Mouse (Mus musculus): Measurements from ENCODE around the gene Gm20388.

Gm20388 gene

DNA sequence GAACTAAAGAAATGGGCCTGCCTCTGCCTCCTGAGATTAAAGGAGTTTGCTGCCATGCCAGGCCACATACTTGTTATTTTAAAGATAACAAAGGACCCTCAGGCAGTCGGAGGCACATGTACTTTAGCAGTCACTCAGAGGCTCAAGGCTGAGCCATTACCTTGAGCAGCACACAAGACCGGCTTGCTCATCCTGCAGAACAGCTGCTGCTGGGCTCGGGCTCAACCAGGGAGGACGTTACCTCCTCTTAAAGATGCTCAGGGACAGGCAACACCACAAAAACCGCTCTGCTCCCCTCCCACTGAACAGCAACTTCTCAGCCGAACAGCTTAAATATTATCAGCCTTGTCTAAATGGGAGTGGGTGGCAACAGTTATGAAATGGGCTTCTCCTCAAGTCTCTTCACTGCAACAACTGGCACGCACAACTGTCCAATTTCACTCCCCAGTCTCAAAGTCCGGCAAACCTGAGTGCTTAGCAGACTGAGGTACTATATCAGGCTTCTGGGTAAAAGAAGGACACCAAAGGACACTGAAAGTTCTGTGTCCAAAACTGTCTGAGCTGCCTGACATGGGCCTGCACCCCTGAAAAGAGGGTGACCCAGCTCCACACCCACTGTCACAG, 2991.4 kb downstream of the Gm20388 start:
- no peak for DNase-seq (ENCODE audit: low spot score in 2 of 2)

DNA sequence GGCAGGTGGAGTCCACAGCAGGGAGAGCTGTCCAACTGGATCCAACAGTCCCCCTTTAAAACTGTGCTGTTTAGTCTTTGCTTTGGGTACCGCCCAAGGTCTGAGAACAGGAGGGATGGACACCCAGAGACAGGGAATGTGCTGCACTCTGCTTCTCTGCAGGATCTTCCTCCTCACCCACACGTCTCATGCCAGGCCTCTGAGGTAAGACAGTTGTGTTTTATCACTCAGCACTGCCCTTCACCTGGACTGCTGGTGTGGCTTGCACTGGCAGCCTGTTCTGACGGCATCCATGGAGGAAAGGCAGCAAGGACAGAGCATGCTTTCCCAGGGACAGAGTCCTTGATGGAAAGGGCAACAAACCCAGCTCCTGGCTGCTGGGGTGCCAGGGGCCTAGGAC, 2991.9 kb downstream of the Gm20388 start:
- no peak for DNase-seq (ENCODE audit: low spot score in 2 of 2)

DNA sequence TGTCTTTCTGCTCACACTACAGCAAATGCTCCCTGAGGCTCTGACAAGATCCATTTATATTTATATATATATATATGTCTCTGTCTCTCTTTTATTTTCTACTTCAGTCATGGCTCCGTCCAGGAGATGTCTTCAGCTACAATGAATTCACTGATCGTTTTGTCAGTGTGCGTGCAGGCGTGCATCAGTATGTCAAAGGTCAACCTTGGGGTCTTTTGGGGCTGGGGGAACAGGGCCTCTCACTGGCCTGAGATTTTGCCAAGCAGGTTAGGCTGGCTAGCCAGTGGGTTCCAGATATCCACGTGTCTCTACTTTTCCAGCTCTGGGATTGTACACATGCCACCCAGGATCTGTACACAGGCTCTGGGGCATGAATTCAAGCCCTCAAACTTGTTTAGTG, 2992.4 kb downstream of the Gm20388 start:
- DNase-seq (ENCODE audit: low spot score in 2 of 2) = no peak

DNA sequence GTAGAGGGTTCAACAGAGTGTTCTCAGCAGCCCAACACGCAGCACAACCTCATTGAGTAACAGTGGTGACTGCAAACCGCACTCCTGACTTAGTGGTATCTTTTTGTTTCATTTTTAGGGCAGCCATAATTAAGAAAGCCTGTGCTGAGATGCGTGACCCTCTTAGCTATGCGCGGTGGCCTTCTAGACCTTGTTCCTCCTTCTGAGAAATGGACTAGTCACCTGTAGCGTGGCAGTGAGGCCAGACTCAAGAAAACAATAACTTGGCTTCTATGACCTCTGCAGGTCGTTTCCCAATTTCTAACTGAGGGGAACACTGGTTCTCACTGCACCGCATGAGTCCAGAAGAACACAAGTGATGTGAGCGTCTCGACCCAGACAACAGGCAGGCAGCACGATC, 2993.9 kb downstream of the Gm20388 start:
- no peak for DNase-seq (ENCODE audit: low spot score in 2 of 2)

DNA sequence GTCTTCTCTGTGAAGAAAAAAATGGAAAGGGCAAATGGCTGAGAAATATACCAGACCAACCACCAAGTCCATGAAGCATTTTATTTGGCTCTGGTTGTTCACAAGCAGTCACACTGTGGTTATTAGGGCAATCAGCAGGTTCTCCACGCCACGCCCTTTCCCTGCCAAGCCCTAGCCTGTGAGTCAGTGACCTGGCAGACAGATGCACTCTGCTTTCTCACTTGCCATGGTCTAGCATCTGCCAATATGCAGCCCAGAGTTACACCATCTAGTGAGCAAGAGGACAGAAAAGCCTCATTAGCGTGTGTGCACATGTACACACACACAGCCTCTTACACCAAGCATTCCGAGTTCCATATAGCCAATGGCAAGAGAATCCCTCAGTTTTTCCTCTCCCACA, 2994.7 kb downstream of the Gm20388 start:
- DNase-seq (ENCODE audit: low spot score in 2 of 2) = peak in 1 of 2 experiments; percentile 26

DNA sequence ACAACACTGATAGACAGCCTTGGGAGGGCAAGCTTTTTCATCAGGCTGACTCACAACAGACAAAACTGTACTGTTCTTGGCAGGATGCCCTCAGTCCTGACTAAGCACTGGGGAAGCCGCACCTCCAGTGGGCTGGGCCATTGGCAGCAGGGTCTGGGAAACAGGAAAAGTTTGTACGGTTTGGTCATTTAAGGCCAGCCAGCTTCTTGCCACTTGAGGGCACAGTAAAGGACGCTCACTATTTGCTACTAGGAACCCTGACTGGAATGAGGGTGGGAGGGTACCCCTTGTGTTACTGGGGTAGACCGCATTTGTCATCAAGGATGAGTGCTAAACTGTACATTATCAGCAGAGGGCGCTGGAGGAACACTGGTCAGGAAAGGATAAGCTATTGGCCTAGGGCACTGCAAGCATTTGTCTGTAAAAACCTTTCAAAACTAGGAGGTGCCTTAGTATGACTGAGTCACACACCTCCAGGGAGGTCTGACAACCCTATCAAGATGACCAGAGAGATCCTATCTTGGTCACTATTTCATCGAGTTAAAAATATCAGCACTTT, 2995.9 kb downstream of the Gm20388 start:
- DNase-seq (ENCODE audit: low spot score in 2 of 2) = peak; percentile 78 to 86

DNA sequence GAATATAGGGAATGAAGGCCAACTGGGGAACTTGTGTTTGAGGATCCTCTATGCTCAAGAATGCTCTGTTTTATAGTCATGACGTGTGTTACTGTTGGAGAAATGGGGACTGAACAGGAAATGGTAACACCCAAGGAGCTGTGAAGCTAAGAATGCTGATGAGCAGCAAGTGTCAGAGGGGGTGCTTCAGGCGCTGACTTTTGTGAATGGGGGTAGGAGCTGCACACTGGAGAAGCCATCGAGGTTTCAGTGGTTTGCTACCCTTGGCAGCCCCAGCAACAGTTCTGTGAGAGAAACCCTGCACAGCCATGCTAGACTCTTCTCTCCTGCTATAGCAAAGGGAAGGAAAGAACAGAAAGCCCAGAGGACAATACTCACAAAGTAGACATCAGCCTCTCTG, 3001.5 kb downstream of the Gm20388 start:
- DNase-seq (ENCODE audit: low spot score in 2 of 2) = no peak

DNA sequence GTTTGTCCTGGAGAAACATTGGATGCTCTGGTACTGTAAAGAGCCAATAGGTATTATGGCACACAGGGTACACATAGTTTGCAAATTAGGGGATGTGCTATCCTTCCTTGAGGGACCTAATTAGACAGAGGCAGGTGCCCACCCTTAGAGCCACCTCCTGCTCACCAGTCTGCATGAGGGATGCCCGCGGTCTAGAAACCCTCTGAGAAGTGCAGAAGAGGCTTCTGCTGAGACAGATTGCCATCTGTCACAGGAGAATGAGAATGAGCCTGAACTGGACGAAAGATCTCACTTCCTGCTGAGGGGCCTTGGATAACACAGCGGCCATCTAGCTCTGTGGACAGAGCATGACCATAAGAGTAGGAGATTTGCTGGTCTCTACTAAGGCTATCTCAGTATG, 3002.2 kb downstream of the Gm20388 start:
- DNase-seq (ENCODE audit: low spot score in 2 of 2) = no peak

DNA sequence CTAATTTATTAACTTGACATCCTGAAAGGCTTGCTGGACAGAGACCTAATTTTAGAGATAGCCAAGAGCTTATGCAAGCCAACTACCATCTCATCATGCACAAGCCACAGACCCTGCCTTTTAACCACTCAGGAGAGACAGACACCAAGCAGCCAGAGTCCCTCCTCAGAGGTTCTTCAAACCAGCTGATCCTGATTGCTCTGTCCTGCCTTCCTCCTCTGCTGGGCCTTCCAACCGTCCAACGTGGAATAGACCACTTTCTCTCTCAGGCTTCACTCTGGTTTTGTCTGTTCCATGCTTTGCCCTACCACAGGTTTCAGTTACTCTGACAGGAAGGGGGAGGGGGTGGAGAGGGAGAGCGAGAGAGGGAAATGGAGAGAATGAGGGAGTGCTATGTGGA, 3006.1 kb downstream of the Gm20388 start:
- no peak for DNase-seq (ENCODE audit: low spot score in 2 of 2)

DNA sequence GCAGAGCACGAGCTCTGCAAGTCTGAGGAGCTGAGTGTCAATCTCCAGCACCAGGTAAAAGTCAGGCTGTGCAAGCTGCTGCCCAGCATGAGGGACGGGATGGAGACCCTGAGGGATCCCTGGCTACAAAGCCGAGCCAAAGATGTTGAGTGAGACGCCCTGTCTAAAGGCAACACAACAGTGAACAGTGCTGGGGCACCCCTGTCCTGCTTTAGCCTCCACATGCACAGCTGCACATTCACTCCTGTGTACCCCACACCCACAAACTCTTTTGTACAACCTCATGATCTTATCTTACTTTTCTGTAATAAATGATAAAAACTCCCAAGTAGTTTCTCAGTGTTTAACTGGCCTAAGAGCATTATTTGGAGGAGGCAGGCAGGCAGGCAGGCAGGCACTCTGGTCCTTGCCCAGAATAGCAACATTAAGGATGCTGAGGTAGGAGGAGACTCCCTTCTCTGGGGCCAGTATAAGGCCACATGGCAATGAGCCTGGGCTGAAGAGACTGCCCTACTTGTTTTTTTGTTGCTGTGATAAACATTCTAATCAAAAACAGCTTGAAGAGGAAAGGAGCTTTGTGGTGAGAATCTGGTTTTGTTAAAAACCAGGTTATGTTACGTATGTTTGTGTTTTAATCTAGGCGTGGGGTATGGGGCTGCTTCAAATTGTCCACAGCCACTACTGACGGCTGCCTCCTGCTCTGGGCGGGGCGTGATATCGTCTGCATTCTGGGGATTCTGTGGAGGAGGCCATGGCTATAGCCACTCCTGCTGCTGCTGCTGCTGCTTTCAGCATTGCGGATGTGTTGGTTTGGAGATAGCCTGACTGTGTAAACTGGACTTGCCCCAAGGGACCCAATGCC, 3007.1 kb downstream of the Gm20388 start:
- no peak for DNase-seq (ENCODE audit: low spot score in 2 of 2)

DNA sequence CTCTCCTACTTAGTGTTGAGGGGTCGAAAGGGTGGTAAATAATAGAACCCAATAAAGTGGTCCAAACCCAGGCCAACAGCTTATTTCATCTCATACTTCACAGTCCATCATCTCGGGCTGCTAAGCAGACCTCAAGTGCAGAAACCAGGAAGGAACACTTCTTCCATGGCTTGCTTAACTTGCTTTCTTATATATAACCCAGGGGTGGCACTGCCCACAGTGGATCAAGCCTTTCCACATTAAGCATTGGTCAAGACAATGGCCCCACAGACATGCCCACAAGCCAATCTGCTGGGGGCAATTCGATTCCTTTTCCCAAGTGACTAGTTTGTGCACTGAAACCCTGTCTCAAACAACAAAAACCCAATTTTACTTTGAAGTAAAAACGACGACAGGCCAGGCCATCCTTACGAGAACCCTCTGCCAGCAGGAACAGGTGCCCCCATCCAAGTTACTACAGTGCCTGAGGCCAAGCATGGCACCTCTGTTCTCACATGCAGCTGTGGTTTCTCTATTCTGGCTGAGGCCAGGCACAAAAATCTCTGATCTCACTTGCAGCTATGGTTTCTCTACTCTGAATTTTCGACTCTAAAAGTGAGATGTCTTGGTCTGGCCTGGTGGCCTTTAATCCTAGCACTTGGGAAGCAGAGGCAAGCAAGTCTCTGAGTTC, 3007.9 kb downstream of the Gm20388 start:
- no peak for DNase-seq (ENCODE audit: low spot score in 2 of 2)

DNA sequence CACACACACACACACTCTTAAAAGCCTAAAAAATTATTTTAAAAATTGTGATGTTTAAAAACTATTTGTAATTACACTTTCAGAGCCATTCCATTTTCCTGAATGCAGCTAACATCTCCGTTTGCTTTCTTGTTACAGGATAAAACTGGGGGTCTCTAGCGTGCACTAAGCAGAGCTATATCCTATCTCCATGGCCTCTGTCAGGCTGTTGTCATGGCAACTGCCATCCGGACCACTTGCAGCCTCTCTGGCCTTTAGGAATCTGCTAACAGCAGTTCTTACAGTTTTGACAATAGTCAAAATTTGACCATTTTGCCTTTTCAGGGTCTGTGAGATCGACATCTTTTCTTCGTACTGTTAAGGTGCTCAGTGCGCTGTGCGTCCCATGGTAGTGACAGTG, 3010.2 kb downstream of the Gm20388 start:
- DNase-seq (ENCODE audit: low spot score in 2 of 2) = no peak

DNA sequence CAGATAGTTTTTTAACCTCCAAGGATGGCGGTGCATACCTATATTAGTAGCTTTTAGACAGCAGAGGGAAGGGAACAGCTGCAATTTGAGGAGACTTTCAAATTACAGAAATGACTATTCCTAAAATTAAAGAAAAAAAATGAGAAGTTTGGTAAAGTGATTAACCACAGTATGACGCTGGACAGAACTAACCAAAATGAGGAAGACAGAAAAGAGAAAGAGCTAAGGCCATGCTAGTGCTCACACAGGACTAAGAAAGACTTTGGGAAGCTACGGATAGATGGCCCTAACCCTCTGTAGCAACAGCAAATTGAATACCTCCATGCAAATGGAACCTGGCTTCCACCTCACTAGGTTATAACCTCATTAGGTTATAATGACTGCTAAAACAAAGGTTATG, 3012.3 kb downstream of the Gm20388 start:
- no peak for DNase-seq (ENCODE audit: low spot score in 2 of 2)

DNA sequence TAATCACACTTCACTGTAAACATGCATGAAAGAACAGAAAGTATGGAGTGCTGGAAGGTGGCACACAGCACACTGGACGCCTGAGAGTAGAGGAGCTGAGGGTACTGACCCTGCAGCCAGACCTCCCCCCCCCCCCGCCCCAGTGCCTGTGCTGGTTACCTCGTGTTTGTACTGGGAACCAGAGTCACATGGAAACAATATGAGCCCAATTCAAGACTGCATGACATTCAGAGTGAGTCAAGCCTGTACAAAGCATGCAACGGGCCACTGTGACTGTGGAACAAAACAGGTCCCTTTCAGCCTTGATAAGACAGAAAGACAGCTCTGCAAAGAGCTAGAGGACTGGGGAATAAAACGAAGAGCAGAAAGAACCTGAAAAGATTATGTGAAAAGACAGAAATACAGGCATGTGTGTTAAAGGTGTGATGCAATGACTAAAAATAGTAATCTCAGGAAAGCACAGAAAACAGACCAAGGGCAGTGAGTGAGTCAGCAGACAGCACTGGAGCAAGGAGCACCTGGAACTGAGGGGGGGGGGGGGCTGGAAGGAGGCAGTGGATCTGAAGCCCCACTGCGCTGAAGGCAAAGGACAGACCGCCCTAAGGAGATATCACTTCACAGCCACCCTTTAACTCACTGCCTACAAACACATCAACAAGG, 3012.9 kb downstream of the Gm20388 start:
- DNase-seq (ENCODE audit: low spot score in 2 of 2) = no peak

DNA sequence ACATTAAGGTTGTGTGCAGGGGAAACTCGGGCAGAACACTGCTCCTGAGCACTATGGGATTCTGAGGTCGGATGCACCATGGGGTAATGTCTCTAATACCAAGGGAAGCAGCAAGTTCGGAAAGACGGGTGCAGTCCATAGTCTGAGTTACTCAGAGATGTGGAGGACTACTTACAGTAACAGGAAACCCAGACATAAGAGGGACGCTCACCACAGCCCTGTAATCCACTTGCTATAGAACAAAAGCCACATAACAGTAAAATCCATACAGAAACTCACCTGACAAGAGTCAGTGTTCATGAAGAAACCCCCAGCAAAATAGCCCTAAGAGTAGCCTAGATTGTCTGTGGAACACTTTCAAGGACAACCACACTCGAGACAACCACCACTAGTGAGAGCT, 3013.4 kb downstream of the Gm20388 start:
- no peak for DNase-seq (ENCODE audit: low spot score in 2 of 2)

DNA sequence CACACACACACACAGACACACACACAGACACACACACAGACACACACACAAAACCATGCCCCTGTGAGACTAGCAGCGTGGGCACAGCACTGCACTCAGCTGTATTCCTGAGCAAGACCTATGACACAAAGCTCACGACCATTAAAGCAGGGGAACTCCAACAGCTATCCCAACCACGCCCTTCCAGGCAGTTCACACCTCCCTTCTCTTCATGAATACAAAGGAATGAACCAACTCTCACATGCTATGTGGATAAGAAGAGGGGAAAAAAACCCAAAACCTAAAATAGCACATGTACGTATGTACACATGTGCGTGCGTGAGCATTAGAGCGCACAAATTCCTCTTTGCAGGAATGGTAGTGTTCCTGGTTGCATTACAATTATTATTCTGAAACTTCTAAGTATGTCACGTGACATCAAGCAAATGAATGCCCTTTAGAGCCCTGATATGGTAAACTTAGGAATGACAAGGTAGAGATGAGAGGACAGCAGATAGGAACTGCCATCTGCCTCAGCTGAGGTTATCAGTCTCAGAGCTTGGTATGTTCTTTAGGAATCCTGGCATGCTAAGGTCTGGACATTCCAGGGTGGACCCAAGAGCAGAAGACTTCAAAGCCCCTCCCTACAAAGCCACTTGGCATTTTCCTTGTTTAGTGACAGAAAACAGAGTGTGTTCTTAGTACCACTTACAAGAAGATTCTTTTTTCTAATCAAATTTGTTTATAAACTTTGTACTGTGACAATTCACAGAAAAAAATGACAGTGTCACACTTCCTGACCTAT, 3015.5 kb downstream of the Gm20388 start:
- DNase-seq (ENCODE audit: low spot score in 2 of 2) = no peak

DNA sequence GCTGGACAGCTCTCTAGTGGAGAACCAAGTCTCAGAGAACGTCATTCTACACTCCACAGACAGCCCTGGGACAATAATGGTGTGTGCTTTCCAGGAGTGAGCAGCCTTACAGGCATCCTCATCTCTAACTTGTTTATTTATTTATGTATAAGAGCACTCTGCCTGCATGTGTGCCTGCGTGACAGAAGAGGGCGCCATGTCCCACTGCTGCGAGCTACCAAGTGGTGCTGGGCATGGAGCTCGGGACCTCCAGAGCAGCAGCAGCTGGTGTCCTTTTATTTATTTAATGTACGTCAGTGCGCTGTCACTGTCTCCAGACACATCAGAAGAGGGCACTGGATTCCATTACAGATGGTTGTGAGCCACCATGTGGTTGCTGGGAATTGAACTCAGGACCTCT, 3016.1 kb downstream of the Gm20388 start:
- DNase-seq (ENCODE audit: low spot score in 2 of 2) = peak in 1 of 2 experiments; percentile 25

DNA sequence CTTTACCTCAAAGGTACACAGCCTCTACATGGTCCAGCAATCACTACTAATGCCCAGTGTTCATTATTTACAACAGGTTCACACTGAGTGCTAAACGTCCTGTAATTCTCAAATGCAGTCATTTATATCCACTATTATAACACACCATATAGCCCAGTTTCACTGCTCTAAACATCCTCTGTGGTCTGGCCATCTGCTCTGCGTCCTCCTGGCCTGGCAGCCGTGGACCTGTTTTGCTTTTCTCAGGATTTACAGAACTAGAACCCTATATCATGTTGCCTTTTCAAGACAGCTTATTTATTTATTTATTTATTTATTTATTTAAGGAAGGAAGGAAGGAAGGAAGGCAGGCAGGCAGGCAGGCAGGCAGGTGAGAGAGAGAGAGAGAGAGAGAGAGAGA, 3017.2 kb downstream of the Gm20388 start:
- DNase-seq (ENCODE audit: low spot score in 2 of 2) = no peak

DNA sequence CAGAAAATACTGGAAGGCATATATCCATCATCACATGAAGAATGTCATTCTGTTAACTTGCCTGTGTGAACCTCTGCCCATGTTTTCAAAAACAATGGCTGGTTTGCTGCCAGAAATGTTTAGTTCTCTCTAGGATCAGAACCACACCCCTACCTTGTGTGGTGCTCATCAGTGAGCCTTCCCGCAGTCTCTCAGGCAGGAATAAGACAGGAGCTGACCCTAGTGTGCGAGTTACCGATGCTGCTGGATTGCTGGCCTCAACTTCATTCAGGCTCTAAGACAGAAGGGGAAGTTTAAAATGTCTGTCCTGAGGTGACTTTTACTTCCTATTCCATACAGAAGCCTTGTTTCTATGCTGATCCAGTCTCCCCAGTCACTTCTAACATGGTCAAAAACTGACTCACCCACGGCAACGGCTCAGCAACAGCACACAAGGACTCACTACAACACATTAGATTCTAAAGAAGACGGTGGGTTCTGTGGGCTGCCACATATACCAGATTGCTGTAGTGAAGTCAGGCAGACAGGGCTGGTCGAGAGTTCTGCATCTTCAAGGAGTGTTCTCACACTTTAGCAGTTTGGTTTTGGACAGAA, 3018.1 kb downstream of the Gm20388 start:
- no peak for DNase-seq (ENCODE audit: low spot score in 2 of 2)

DNA sequence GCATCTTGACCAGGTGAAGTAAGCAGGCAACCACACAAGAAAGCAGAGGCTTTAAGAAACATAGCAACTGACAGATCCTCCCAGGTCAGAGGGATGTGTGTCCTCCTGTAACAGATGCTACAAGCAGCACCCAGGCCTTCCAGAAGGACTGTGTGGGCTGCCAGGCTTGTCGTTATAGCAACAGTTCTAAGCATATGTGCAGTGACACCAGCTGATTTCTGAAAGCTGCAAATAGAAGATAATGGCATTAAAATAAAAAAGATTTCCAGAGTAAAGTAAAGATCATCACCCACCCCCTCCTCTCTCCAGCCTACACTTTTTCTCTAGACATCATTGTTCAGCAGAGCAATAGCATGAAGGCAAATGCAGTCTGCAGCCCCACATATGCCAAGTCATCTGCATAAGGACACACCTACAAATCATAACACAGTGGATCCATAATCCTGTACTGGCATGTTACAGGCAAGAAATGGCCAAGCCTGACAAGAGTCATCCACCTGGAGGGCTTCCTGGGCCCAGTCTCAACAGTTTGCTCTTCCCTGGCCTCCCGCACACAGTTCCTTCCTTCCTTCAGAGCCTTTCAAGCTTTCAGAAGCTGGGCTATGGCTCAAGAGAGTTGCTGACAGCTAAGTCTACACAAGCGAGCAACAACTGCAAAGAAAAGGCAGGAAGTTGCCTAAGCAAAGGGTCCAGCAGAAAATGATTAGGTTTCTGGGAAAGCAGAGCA, 3021.4 kb downstream of the Gm20388 start:
- DNase-seq (ENCODE audit: low spot score in 2 of 2) = no peak
